Mouse (Mus musculus) left cerebral cortex, adult 8-10 months (tissue): ENCODE results near the gene Baz2b. TPM values are rescaled to one million over a fixed set of nuclear protein-coding genes. Genes with fewer than 3 reads are reported as not detected.
"Not testable (repeated sequence)": the region's sequence is repeated elsewhere in the genome, so short reads cannot be mapped to it uniquely, and the experiment has no call there.

Experiments
- DNase-seq, 2 experiments: peaks; one replicate each; pipeline ENCODE4 v3.0.0; 2022; ENCODE audit warnings: low spot score in 2 of 2
- total RNA-seq, 4 experiments: library from RNA; stranded (reverse); gene quantifications; 2 replicates each; pipeline ENCODE4 v1.2.4; 2022

The Baz2b gene
- total RNA-seq, 4 experiments from 2014 or later = 51.5 to 64.8 (median 61.7) TPM

DNA sequence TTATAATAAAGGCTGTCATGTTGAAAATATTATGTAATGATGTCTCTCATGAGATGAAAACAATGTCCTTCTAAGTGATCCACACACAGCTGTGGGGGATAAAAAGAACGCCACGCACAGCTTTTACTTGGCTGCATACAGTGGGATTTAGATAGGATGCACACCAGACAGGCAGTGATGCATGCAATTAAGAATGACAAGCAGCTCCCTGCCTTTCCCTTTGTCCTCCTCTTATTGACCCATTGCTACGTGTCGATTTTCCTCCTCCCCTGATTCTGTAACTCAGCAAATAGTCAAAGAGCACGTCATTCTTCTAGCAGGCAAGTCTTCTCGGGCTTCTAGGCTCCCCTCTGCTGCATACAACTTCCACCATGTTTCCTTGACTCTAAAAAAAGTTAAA, 119.4 kb downstream of the Baz2b start:
- DNase-seq = no peak

- no peak for DNase-seq
Measured at GRCm38 (mm10) chr2:60089528-60090247, 120.0 kb downstream of the Baz2b start.

- DNase-seq = no peak
Measured at GRCm38 (mm10) chr2:60088785-60089527, 120.7 kb downstream of the Baz2b start.

DNA sequence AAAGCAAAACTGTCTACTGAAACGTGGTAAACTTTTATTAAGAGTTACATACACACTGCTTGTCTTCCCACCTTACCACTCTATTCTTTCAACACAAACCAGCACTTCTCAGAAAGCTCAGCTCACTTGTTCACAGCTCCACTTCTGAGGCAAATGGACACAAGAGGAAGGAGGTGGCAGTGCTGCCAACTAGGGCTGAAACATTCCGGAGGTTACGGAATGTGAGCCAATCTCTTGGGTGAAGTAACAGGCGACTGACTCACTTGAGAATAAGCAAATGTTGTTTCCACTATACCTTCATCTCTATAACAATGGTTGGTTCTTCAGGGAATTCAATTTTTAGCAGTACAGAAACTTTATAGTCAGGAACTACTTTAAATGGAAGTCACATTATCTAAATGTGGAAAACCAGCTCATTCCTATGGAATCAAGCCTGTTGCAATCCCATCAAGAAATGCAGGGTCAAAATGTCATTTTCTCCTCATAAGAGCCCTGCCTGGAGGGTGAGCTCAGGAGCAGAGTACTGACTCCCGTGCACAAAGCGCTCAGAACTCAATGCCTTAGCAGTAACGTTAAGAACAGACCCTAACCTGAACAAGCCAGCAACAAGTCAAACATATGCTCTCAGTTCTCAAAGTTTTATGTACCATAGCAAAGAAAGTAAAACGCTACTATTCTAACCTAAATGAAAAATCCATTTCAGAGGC, 123.3 kb downstream of the Baz2b start:
- no peak for DNase-seq

DNA sequence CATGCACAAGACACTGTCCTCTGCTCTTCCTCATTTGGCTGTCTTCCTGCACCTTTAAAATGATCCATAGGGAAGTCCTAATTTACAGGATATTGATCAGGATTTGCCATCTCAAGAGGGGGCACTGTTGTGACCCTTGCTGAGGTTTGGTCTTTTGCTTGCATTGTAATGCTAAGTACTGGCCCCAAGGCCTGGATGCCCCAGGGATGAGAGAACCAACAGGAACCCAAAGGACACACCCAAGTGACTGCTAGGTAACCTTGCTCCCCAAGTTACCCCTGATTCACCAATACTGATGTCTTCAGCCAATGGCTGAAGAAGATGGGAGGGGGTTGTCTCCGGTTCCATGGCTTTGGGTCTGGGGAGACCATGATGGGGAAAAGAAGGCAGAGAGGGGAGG, 124.8 kb downstream of the Baz2b start:
- no peak for DNase-seq

DNA sequence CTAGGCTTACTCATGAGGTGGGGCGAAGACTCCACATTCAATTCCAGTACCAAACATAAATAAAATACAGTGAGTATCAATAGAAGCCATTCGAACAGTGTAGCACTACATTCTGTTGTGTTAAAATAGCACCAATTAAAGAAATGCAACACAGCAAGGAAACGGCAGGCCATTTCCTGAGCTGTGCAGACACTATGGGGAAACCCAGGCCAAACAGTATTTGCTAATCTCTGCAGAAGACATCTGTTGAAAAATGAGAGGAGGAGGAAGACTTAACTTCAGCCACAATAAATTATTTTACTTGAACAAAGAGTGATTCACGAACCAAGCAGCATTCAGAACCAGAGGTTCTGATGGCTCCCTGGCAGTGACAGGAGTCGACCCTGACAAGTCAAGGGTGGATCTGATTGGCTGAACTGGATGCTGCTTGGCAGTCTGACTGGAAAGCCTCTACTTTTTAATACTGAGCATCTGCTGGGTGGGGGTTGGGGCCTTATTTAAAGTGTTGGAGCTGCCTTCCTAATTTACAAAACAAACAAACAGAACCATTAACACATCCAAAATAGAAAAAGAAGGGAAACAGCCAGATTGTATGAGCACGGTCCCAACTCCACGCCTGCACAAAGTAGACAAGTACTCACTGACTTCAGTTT, 126.5 kb downstream of the Baz2b start:
- peak in 1 of 2 experiments; percentile 46 for DNase-seq

DNA sequence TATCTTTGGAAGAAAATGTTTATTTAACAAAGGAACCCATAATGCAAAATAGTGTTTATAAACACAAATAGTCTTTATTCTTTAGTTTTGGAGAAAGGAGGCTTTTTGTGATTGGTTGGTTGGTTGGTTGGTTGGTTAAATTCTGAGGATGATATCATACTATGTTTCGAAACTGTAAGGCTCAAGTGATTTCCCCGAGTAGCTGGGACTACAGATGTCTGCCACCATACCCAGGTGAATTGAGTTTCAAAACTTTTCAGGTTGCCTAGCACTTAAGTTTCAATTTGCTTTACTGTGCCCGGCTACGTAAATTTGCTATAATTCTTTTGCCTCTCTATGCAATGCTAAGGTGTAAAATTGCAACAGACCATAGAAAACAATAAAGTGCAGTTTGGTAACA, 127.4 kb downstream of the Baz2b start:
- DNase-seq = no peak

GRCm38 (mm10) chr2:60080831-60081230, 128.8 kb downstream of the Baz2b start:
- DNase-seq = no peak

DNA sequence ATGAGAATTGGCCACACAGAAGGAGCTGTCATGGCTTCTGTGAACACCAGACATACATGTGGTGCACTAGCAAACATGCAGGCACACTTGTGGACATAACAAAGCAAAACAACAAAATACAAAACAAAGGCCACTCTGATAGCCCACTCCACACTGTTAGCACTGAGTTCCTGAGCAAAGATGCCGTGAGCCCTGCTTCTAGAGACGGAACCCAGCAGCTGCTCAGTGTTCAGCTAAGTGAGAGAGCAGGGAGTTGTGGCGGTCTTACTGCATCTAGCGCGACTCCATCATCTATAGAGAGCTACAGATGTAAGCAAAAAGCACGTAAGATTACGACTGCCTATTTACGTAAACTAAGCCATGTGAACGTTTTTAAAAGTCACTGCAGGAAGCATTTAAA, 132.0 kb downstream of the Baz2b start:
- DNase-seq = no peak

DNA sequence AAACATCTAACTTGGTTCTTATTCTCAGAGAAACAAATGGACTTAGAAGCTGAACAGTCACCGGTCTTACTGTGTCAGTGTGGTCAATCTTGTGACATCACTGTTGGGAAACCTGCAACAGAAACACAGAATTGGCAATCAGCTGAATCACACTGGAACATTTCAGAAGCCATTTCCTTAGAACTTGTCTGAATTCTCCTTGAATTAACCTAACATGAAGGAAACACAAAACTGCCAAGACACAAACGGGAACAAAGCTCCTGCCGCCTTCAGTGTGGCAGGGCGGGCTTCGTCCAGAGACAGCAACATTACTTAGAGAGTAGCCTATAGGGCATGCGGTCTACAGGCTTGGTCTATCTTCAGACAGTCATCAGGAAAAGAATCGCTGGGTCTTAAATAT, 132.8 kb downstream of the Baz2b start:
- DNase-seq = no peak

DNA sequence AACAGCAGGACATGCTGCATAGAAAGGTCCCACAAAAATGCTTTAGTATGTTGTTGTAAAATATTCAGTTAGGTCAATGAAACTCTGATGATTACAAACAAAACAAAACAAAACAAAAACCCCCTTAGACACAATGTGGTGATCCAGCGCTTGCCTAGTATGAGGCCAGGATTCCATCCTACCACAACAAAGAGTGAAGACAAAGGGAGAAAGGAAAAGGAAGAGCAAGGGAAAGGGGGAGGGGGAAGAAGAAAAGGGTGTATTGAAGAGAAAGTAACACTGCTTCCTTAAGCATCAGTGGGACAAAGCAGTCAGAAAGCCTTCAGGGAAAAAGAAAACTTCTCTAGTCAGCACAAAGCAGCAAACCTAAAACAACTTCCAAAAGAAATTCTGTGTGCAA, 133.6 kb downstream of the Baz2b start:
- no peak for DNase-seq

DNA sequence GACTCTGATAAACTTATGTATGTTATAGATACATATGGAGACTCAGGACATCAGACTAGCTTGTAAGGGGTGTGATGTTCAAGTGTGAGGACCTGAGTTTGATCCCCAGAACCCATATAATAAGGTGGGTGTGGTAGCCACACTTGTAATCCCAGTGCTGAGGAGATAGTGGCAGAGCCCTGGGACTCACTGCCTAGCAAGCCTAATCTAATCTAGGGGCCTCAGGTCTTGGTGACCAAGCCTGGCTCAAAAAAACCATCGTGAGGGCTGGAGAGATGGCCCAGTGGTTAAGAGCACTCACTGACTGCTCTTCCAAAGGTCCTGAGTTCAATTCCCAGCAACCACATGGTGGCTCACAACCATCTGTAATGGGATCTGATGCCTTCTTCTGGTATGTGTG, 135.8 kb downstream of the Baz2b start:
- not testable (repeated sequence) for DNase-seq

- DNase-seq = no peak
Measured at GRCm38 (mm10) chr2:60071813-60072212, 137.8 kb downstream of the Baz2b start.

- DNase-seq = no peak
Measured at GRCm38 (mm10) chr2:60070938-60071337, 138.7 kb downstream of the Baz2b start.

- no peak for DNase-seq
Measured at GRCm38 (mm10) chr2:60068468-60068867, 141.2 kb downstream of the Baz2b start.

DNA sequence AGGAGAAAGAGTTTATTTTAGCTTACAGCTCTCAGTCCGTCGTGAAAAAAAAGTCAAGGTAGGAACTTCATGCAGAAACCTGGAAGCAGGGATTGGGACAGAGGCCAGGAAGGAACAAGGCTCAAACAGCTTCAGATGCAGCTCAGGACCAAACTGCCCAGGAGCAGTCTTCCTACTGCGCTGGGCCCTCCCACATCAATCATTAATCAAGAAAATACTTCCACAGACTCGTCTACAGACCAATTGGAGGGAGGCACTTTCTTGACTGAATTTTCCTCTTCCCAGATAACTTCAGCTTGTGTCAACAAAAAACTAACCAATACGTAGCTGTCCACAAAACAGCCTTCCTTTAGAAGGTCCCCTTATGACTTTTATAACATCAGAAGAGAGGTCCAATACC, 144.2 kb downstream of the Baz2b start:
- DNase-seq = no peak

- DNase-seq = no peak
Measured at GRCm38 (mm10) chr2:60060185-60060775, 149.4 kb downstream of the Baz2b start.

DNA sequence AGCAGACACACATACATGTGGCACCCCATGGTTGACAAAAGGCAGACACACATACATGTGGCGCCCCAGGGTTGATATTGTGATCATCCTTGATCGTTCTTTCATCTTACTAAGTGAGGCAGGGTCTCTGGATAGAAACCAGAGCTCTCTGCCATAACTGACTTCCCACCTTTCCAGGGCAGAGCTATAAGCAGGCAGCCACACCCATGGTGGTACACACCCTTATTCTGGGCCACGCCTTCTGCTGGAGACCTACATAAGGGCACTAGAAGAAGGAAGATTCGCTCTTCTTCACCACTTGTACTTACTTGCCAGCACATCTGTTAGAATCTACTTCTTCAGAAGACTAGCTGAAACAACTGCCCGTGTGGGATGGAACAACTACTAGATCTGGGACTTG, 150.3 kb downstream of the Baz2b start:
- DNase-seq = no peak

- DNase-seq = no peak
Measured at GRCm38 (mm10) chr2:60056043-60056442, 153.6 kb downstream of the Baz2b start.

DNA sequence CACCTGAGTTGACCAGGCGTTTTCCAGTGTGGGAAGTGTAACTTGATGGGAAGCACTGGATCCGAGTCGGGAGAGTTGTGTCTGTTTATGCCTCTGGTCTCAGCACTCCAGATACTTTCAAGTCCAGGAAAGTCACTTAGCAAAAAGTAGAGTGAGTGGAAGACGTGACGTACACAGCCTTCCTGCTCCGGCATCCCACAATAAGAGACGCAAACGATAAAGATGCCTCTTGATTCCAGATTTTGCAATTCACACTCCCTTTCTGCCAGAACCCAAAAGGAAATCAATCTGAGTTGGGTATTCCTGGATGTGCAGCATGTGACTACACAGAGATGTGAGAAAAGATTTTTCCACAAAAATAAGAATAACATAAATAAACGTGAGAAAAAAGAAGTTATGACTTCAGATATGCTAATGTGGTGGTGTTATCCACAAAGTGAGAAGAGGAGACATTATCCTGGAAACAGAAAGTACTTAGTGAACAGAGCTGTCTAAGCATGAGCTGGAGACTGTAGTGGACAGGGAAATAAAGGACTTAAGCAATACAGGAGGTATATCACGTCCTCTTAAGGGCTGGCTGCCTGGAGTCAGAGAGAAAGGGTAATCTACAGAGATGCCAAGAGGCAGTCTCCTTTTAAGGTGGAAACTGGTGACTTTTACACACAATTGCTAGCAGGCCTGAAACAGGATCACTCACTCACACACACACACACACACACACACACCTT, 154.7 kb downstream of the Baz2b start:
- DNase-seq = no peak
